Mouse (Mus musculus): Measurements from ENCODE around the gene Arid3a. TPM values are rescaled to one million over a fixed set of nuclear protein-coding genes. Genes with fewer than 3 reads are reported as not detected.
A peak's percentile ranks its signal among the peaks of the same experiment; 100 is the strongest.

Gene Arid3a
- polyA plus RNA-seq, 1 experiment from 2014 or later = 5.3 TPM

DNA sequence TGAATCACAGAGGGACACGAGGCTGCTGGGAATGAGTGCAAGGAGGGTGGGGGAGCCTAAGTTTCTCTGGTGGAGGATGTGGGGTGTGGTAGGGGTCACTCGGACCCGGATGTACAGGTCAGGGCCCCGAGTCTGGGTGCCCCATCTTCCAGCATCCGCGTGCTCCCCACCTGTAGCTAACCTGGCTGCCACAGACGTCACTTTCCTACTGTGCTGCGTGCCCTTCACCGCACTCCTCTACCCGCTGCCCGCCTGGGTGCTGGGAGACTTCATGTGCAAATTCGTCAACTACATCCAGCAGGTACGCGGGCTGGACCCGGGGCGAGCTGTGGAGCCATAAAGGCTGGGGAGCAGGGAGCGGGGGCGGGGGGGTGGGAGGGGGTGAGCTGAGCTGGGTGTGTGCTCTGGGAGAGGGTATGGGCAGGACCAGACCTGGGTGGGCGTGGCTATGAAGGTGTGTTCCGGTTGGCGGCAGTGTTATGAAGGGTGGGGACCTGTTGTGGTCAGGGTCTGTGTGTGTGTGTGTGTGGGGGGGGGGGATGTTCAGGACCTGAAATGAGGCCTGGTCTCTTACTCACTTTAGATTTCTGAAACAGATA lies 7.5 kb upstream of the Arid3a start:
- ATAC-seq (ENCODE audit: insufficient number of reproducible peaks, insufficient read depth, low FRiP score, low TSS enrichment, low read depth) = no peak
- H3K36me3 ChIP-seq = no peaks in the 10 kb centered on the region
- 4% methylated on average over 20 of the region's 21 CpGs for WGBS
- H3K4me2 ChIP-seq = peak overlapping the region; percentile 48
- H3K27me3 ChIP-seq = peaks cover 72% of the 10 kb centered on the region
- H3K4me1 ChIP-seq = peaks cover 56% of the 10 kb centered on the region
- no peaks in the 10 kb centered on the region for H3K9me3 ChIP-seq
- peak overlapping the region; percentile 32; the same call in 1 of the 2 replicates for H3K9ac ChIP-seq
- H3K27ac ChIP-seq = no peak overlapping the region
- peak overlapping the region; percentile 26 for H3K4me3 ChIP-seq

GRCm38 (mm10) chr10:79920056-79920890 lies 6.6 kb upstream of the Arid3a start:
- Histone ChIP-seq H3K4me1 (peaks cover 52% of the 10 kb centered on the region), H3K4me3 (peak overlapping the region; percentile 33), H3K9me3 (no peaks in the 10 kb centered on the region), H3K27me3 (peaks cover 73% of the 10 kb centered on the region), H3K9ac (no peak overlapping the region), H3K36me3 (no peaks in the 10 kb centered on the region), H3K4me2 (peak overlapping the region; percentile 56), H3K27ac (no peak overlapping the region)
- 0 out of 2 replicates have a peak, but pooled peaks have one; percentile 8 for ATAC-seq (ENCODE audit: insufficient number of reproducible peaks, insufficient read depth, low FRiP score, low TSS enrichment, low read depth)
- WGBS = 15% methylated on average over 26 of the region's 26 CpGs

DNA sequence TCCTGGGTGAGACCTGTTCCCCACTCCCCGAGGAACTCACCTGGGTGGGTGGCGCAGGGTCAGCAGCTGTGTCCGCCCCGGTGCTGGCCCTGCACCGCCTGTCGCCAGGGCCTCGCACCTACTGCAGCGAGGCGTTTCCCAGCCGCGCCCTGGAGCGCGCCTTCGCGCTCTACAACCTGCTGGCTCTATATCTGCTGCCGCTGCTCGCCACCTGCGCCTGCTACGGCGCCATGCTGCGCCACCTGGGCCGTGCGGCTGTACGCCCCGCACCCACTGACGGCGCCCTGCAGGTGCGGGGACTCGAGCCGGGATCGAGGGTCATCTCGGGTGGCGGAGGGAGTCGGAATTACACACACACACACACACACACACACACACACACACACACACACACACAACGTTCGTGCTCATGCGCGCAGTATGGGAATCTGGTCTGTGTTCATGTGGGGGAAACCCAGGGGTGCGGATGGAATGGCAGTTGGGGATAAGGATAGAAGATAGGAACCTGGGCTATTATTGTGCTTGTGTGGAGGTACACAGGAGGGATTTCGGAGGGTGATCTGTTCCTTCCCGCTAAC lies 5.8 kb upstream of the Arid3a start, which contains the start of gene R3hdm4:
TSS of gene R3hdm4 (minus strand) at position 251 of the 578 bp plus-strand sequence.
- no peaks in the 10 kb centered on the region for H3K9me3 ChIP-seq
- no peak; the same call in 1 of the 2 replicates for ATAC-seq (ENCODE audit: insufficient number of reproducible peaks, insufficient read depth, low FRiP score, low TSS enrichment, low read depth)
- peak within 1 kb of the TSS; percentile 33 for H3K4me3 ChIP-seq
- H3K27ac ChIP-seq = no peak within 1 kb of the TSS
- peak within 1 kb of the TSS; percentile 56 for H3K4me2 ChIP-seq
- 4% methylated on average over 41 of the region's 41 CpGs for WGBS
- peaks cover 50% of the 10 kb centered on the region for H3K4me1 ChIP-seq
- peak within 1 kb of the TSS; percentile 62 for H3K9ac ChIP-seq
- no peaks in the 10 kb centered on the region for H3K36me3 ChIP-seq
- peaks cover 73% of the 10 kb centered on the region for H3K27me3 ChIP-seq

GRCm38 (mm10) chr10:79921572-79921971 lies 5.3 kb upstream of the Arid3a start:
- ATAC-seq (ENCODE audit: insufficient number of reproducible peaks, insufficient read depth, low FRiP score, low TSS enrichment, low read depth) = no peak
- H3K27me3 ChIP-seq = peaks cover 73% of the 10 kb centered on the region
- peak overlapping the region; percentile 62 for H3K9ac ChIP-seq
- H3K4me1 ChIP-seq = peaks cover 53% of the 10 kb centered on the region
- H3K9me3 ChIP-seq = no peaks in the 10 kb centered on the region
- no peak overlapping the region for H3K27ac ChIP-seq
- H3K36me3 ChIP-seq = no peaks in the 10 kb centered on the region
- WGBS = 1% methylated on average over 34 of the region's 34 CpGs
- peak overlapping the region; percentile 56 for H3K4me2 ChIP-seq
- peak overlapping the region; percentile 33 for H3K4me3 ChIP-seq

- H3K4me2 ChIP-seq = peak overlapping the region; percentile 89
- H3K4me1 ChIP-seq = peaks cover 47% of the 10 kb centered on the region
- no peak overlapping the region for H3K9ac ChIP-seq
- peaks cover 42% of the 10 kb centered on the region for H3K27me3 ChIP-seq
- no peak for ATAC-seq (ENCODE audit: insufficient number of reproducible peaks, insufficient read depth, low FRiP score, low TSS enrichment, low read depth)
- peak overlapping the region; percentile 98 for H3K27ac ChIP-seq
- H3K9me3 ChIP-seq = no peaks in the 10 kb centered on the region
- no peaks in the 10 kb centered on the region for H3K36me3 ChIP-seq
- 11% methylated on average over 29 of the region's 29 CpGs for WGBS
- peak overlapping the region; percentile 95 for H3K4me3 ChIP-seq
Measured at GRCm38 (mm10) chr10:79924998-79925784, 1.7 kb upstream of the Arid3a start.

GRCm38 (mm10) chr10:79925785-79926490 lies 905 bp upstream of the Arid3a start:
- peak overlapping the region; percentile 96 for H3K9ac ChIP-seq
- H3K4me1 ChIP-seq = peaks cover 42% of the 10 kb centered on the region
- ATAC-seq (ENCODE audit: insufficient number of reproducible peaks, insufficient read depth, low FRiP score, low TSS enrichment, low read depth) = no peak
- peak overlapping the region; percentile 95 for H3K4me3 ChIP-seq
- H3K36me3 ChIP-seq = peaks cover 4% of the 10 kb centered on the region
- H3K27ac ChIP-seq = peak overlapping the region; percentile 98
- 8% methylated on average over 15 of the region's 15 CpGs for WGBS
- H3K27me3 ChIP-seq = peaks cover 35% of the 10 kb centered on the region
- no peaks in the 10 kb centered on the region for H3K9me3 ChIP-seq
- peak overlapping the region; percentile 89 for H3K4me2 ChIP-seq

DNA sequence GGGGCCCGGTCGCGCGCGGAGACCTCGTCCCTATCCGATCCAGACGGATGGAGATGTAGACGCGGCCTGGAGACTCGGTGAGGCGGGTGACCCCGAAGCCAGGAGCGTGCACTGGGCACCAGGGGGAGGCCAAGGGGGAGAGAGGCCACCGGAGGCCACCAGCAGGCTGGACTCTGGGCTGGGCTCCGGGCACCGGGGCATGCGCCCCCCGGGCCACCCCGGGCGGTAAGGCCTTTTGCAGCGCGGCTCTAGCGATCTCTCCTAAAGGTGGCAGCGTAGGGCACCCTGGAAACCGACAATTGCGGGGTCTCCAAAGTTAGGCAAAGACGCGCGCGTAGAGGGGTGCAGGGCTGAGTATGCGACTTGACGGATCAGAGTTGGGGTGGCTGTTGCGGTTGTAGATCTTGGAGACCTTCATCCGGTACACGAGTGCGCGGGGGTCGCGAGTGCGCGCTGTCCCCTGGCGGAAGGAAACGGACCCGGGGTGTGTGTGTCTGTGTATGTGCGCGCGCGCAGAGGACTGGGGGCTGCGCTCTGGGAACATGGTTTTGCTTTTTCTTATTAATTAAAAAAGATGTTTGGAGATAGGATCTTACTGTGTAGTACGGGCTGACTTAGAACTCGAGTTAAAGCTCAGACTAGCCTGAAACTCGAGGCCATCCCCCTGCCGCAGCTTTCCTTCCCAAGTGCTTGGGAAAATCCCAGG lies 634 bp downstream of the Arid3a start:
- H3K27me3 ChIP-seq = peaks cover 20% of the 10 kb centered on the region

DNA sequence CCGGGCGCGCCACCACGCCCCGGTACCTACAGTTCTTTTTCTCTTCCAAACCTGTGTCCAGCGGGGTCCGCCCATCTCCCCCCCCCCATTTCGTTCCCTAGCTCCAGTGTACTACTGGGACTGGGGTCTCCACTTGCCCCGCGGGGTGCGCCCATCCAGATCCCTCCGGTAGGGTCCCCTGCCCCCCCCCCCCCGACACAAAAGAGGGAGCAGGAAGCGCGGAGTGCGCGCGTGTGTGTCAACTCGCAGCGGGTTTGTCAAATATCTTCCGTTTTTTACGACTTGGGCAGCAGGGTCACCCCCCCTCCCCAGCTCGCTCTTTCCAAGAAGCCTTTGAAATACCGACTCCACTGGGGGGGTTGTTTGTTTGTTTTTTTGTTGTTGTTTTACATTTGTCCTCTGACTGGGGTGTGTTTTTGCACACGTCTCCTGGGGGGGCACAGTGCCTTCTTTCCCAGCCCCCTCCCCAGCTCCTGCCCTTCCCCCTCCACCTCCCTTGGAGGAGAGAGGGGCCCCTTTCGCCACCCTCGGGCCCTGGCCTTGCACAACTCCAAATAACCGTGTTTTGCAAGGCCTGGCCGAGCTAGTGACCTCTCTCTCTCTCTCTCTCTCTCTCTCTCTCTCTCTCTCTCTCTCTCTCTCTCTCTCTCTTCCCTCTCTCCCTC lies 1.3 kb downstream of the Arid3a start:
- Histone ChIP-seq H3K36me3 (peaks cover 27% of the 10 kb centered on the region), H3K4me3 (peak overlapping the region; percentile 95), H3K9ac (peak overlapping the region; percentile 96), H3K4me2 (peak overlapping the region; percentile 89), H3K9me3 (no peaks in the 10 kb centered on the region), H3K4me1 (peaks cover 50% of the 10 kb centered on the region), H3K27me3 (peaks cover 13% of the 10 kb centered on the region), H3K27ac (peak overlapping the region; percentile 98)
- no peak for ATAC-seq (ENCODE audit: insufficient number of reproducible peaks, insufficient read depth, low FRiP score, low TSS enrichment, low read depth)
- WGBS = 0% methylated on average over 24 of the region's 29 CpGs

More for the DNA sequence above, 634 bp downstream of the Arid3a start:
- peaks cover 43% of the 10 kb centered on the region for H3K4me1 ChIP-seq
- peak overlapping the region; percentile 89 for H3K4me2 ChIP-seq
- peak overlapping the region; percentile 98 for H3K27ac ChIP-seq
- peak overlapping the region; percentile 95 for H3K4me3 ChIP-seq
- peaks cover 20% of the 10 kb centered on the region for H3K36me3 ChIP-seq
- H3K9me3 ChIP-seq = no peaks in the 10 kb centered on the region
- H3K9ac ChIP-seq = peak overlapping the region; percentile 96
- WGBS = under 1% methylated on average over 53 of the region's 54 CpGs
- ATAC-seq (ENCODE audit: insufficient number of reproducible peaks, insufficient read depth, low FRiP score, low TSS enrichment, low read depth) = 0 out of 2 replicates have a peak, but pooled peaks have one; percentile 8

GRCm38 (mm10) chr10:79928907-79929701 lies 2.3 kb downstream of the Arid3a start:
- Histone ChIP-seq H3K9ac (peak overlapping the region; percentile 96), H3K4me1 (peaks cover 59% of the 10 kb centered on the region), H3K36me3 (peaks cover 35% of the 10 kb centered on the region), H3K9me3 (no peaks in the 10 kb centered on the region), H3K27ac (peak overlapping the region; percentile 16; the same call in 1 of the 2 replicates), H3K4me3 (peak overlapping the region; percentile 95), H3K4me2 (peak overlapping the region; percentile 89), H3K27me3 (peaks cover 3% of the 10 kb centered on the region)
- ATAC-seq (ENCODE audit: insufficient number of reproducible peaks, insufficient read depth, low FRiP score, low TSS enrichment, low read depth) = no peak
- 15% methylated on average over 9 of the region's 9 CpGs for WGBS

Data from embryonic facial prominence, embryonic 13.5 days (tissue).